Mouse (Mus musculus): Measurements from ENCODE around the gene Bcl2l11.

Gene Bcl2l11

GRCm38 (mm10) chr2:128211022-128211880 is 85.4 kb downstream of the Bcl2l11 start:
- DNase-seq (ENCODE audit: low read depth, low spot score) = no peak

DNA sequence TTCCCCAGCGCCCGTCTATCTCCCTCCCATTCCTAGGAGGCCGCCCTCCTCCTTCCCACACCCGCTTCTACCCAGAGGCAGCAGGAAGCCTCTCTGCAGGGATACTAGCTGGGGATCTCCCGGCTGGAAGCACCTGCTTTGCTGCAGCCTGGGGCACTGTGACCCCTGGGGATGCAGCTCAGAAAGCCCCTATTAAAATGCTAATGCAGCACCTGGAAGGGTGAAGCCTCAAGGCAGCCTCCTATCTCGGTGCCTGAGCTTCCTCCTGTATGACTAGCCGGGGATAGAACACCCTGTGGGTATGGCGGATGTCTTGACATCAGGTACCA is 86.0 kb downstream of the Bcl2l11 start:
- no peak for DNase-seq (ENCODE audit: low read depth, low spot score)
